Mouse (Mus musculus) MEL (cell line): ENCODE measurements around the gene Dcun1d4.

ENCODE experiments used
- CTCF ChIP-seq, 3 experiments: IDR thresholded peaks in 2 of 3; conservative IDR thresholded peaks in 1 of 3; 2 replicates each; pipeline ENCODE4 v1.5.1; 2011 to 2012; ENCODE audit warnings: low read length in 3 of 3, low read depth in 2 of 3, mild to moderate bottlenecking in 2 of 3, improper control_type of control experiment in 1 of 3, inconsistent platforms in 1 of 3, mixed read lengths in 1 of 3, moderate library complexity in 1 of 3; ENCODE audit not compliant: control insufficient read depth in 1 of 3, insufficient read depth in 1 of 3, poor library complexity in 1 of 3, severe bottlenecking in 1 of 3
- ELF1 ChIP-seq: IDR thresholded peaks from 2 replicates; pipeline ENCODE4 v1.6.1; 2014; ENCODE audit warnings: low read depth, mild to moderate bottlenecking, inconsistent platforms, low read length, improper control_type of control experiment, moderate library complexity
- GABPA ChIP-seq: IDR thresholded peaks from 2 replicates; pipeline ENCODE4 v1.6.1; 2012; ENCODE audit warnings: low read depth, mild to moderate bottlenecking, inconsistent platforms, low read length, improper control_type of control experiment, moderate library complexity
- MEF2A ChIP-seq: IDR thresholded peaks from 2 replicates; pipeline ENCODE4 v1.6.1; 2014; ENCODE audit warnings: low read depth, mild to moderate bottlenecking, inconsistent platforms, low read length, improper control_type of control experiment; ENCODE audit not compliant: poor library complexity, insufficient replicate concordance, severe bottlenecking; ENCODE audit errors: extremely low read depth
- NELFE ChIP-seq: IDR thresholded peaks from 2 replicates; pipeline ENCODE4 v1.6.1; 2011; ENCODE audit warnings: low read depth, low read length, improper control_type of control experiment
- POLR2A ChIP-seq, 2 experiments: IDR thresholded peaks; 2 replicates each; pipeline ENCODE4 v1.6.1; 2011 to 2012; ENCODE audit warnings: low read length in 2 of 2, mild to moderate bottlenecking in 2 of 2, control low read depth in 1 of 2, improper control_type of control experiment in 1 of 2, low read depth in 1 of 2, moderate library complexity in 1 of 2; ENCODE audit not compliant: control insufficient read depth in 1 of 2, insufficient read depth in 1 of 2, poor library complexity in 1 of 2
- USF1 ChIP-seq: IDR thresholded peaks from 2 replicates; pipeline ENCODE4 v1.6.1; 2014; ENCODE audit warnings: low read depth, mild to moderate bottlenecking, inconsistent platforms, low read length, improper control_type of control experiment, moderate library complexity
- ZC3H11A ChIP-seq: IDR thresholded peaks from 2 replicates; pipeline ENCODE4 v1.6.1; 2012; ENCODE audit warnings: low read depth, mild to moderate bottlenecking, inconsistent platforms, low read length, improper control_type of control experiment

DNA sequence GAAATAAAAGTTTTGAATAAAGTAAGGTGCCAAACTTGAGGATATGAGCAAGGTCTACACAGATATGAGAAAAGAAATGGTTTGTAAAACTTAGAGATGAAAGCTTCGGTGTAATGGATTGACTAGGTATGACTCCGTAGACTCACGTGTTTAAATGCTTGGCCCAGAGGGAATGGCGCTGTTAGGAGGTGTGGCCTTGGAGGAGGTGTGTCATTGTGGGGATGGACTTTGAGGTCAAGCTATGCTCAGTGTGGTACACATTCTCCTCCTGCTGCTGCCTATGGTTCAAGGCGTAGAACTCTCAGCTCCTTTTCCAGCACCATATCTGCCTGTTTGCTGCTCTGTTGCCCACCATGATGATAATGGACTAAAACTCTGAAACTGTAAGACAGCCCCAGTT, 36.5 kb downstream of the Dcun1d4 start:
- TF ChIP-seq NELFE, result no peak
- TF ChIP-seq GABPA, result no peak
- TF ChIP-seq MEF2A, result no peak
- TF ChIP-seq USF1, result no peak
- TF ChIP-seq CTCF (IDR thresholded peaks at IDR 0.05 in 2 of 3, conservative IDR thresholded peaks at IDR 0.05 in 1 of 3; ENCODE audit: control insufficient read depth in 1 of 3, insufficient read depth in 1 of 3, low read depth in 2 of 3, low read length in 3 of 3, poor library complexity in 1 of 3, severe bottlenecking in 1 of 3), result no peak
- TF ChIP-seq ZC3H11A, result no peak
- TF ChIP-seq POLR2A (IDR thresholded peaks at IDR 0.05; ENCODE audit: control insufficient read depth in 1 of 2, insufficient read depth in 1 of 2, low read depth in 1 of 2, low read length in 2 of 2, poor library complexity in 1 of 2), result no peak
- no peak for TF ChIP-seq ELF1
